Mouse (Mus musculus) gonadal fat pad, adult 2 months (tissue): ENCODE data around the gene Llgl2. TPM values are rescaled to one million over a fixed set of nuclear protein-coding genes. Genes with fewer than 3 reads are reported as not detected.

Experiments
- DNase-seq: peaks from one replicate; pipeline ENCODE4 v3.0.0-alpha.2; 2012; ENCODE audit warnings: low read depth
- polyA plus RNA-seq: library from polyadenylated mRNA; depleted of rRNA; stranded (reverse); fragments of >200 nt; gene quantifications from 2 replicates; pipeline ENCODE4 v1.2.3, GENCODE M21; 2012

Llgl2 gene
- polyA plus RNA-seq, 1 experiment = 107 TPM

DNA sequence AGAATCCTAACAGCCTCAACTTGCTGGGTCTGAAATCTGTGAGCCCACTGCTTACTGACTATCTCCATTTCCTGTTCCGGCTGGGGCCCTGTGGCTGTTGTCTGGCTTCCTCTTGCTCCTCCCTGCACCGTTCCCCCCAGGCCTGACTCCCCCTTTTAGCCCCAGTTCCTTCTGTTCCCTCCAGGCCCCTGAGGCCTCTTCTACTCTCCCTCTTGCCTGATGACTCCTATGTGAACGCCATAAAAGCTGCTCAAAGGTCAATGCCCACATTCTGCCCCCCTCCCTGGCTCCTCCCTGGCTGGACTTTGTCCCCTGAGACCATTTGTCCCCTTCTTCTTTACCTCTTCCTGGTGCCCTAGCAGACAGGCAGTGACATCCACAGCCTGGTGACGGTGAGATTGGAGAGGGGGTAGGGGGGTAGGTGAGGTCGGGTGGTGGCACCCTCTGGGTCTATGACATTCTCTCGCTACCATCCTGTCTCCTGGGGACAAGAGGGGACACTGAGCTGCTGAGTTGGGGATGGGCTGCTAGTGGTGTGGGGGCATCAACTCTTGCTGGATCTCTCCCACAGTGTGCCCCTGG is 53.4 kb downstream of the Llgl2 start:
- DNase-seq = no peak

DNA sequence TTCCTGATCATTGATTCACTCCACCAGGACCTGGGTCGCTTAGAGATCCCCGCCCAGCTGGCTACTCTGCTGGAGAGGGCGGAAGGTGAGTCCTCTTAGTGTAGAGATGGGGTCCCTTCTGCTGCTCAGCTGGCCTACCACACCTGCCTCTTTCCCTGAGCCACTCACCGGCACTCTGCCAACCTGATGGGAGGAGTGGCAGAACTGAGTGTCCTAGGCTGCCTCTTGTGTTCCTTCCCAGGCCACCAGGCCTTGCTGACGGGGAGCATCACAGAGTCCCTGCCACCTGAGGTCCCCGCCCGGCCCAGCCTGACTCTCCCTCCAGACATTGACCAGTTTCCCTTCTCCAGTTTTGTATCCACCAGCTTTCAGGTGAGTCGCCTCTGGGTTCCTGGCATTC is 54.2 kb downstream of the Llgl2 start:
- no peak for DNase-seq

DNA sequence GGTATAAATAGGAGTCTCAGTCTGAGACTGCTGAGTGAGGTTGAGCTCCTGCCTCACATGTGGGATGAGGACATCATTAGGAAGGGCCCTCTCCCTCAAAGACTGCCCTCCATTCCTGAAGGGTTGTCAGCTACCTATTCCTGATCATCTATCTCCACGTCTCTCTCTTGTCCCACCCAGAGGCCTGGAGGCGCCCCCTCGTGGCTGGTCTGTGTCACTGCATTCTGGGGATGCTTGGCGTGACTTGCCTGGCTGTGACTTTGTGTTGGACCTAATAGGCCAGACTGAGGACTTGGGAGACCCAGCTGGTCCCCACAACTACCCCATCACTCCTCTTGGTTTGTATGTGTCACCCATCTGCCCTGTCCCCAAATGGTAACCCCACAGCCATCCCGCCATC is 57.2 kb downstream of the Llgl2 start:
- DNase-seq = no peak

DNA sequence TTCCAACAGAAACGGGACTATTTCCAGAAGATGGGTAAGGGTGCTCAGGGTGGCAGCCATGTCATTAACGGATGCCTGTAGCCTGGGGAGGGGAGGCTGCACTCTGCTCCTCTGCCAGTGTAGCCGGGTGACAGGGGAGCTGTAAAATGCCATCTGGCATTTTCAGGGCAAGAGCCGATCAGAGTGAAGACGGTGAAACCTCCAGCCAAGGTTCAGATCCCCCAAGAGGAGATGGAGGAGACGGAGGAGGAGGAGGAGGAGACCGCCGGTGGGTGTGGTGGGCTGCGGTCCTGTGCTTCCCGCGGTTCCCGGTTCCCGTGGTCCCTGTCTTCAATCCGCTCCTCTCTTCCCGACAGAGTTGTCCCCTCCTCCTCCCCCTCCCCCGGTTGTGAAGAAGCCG is 59.4 kb downstream of the Llgl2 start:
- DNase-seq = no peak

DNA sequence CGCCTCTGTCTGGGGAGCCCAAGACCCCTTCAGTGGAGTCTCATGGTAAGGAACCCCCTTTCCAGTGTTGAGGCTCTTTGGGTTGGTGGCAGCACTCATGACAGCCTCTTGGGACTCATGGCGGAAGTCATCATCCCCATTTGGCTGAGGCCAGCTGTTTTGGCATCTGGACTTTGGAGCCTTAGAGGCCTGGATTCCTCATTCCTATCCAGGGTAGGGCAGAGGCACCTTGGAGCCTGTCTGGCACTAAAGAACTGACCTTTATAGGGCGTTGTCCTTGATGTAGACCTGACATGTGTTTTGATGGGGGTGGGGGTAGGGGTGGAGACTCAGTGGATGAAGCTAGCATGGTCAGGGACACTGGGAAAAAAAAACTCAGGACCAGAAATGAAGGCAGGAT is 60.5 kb downstream of the Llgl2 start:
- no peak for DNase-seq

DNA sequence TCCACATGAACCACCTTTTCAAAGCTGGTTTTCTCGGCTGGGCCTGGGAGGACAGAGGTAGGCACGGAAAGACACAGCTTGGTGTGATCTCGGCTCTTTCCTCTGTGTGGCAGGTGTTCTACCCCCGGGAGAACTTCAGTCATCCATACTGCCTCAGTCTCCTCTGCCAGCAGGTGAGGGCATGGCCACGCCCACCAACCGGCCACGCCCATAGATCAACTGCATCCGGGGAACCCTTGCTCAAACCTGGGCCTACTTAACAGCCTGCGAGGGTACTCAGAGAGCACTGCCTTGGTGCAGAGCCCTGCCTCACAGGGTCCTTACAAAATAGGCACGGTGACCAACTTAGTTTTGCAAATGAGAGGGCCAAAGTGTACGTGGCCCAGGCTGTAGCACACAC is 61.4 kb downstream of the Llgl2 start:
- no peak for DNase-seq

DNA sequence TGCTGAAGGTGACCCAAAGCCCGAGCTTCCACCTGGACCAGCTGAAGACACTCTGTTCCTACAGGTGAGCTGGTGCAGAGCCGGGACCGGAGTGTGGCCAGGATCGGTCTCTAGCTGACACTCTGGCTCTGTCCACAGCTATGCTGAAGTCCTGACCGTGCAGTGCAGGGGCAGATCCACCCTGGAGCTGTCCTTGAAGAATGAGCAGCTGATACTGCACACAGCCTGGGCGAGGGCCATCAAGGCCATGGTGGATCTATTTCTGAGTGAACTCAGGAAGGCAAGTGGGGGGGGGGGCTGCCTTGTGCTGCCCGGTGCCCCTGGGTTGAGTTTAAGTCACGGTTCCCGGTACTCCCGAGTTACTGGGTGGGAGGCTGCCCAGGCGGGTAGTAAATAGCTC is 62.6 kb downstream of the Llgl2 start:
- no peak for DNase-seq

DNA sequence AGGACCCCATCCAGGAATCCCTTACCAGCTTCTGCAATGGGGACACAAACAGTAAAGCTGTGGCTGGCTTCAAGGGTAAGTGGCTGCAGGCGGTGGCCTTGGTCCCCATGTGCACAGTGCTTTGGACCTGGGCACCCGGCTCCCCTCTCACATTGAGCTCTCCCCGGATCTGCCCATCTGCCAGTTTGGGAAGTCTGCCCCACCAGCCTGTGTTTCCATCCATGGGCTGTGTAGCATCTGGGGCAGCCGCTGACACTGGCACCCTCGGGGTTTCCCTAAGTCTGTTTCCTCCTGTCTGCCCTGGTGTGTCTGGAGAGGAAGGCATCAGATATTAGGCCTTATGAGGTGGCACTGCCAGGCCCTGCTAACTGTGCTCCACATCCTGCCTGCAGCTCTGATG is 64.2 kb downstream of the Llgl2 start:
- DNase-seq = no peak

DNA sequence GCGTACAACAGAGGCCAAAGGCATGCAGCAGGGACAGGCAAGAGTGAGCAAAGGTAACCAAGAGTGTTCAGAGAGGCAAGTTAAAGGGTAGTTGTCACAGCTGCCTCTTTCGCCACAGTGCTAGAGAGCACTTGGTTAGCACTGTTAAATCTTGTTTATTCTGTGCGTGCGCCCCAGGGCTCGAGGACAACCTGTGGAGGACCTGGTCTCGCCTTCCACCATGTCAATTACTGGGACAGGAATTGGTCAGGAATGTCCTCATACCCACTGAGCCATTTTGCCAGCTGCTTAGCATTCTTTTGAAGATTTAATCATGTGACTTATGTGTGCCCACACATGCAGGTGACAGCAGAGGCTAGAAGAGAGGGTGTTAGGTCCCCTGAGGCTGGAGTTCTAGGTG is 65.3 kb downstream of the Llgl2 start:
- DNase-seq = no peak

DNA sequence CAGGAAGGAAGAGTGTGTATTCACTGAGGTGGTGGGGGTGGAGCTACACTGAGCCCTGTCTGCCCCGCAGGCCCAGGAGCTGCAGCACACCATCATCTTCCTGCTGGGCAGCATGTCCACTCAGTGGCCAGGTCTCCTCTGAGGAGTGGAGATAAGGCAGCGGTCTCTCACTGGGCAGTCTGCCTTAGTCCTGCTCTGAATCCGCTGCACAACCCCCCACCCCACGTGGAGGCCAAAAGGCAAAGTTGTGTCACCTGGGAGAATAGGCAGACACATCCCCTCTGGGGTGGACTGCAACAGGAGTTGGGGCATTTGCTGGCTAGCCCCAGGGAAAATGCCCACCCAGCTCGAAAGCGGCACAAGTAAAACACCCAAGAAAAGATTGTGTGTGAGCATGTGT is 68.4 kb downstream of the Llgl2 start:
- DNase-seq = no peak

DNA sequence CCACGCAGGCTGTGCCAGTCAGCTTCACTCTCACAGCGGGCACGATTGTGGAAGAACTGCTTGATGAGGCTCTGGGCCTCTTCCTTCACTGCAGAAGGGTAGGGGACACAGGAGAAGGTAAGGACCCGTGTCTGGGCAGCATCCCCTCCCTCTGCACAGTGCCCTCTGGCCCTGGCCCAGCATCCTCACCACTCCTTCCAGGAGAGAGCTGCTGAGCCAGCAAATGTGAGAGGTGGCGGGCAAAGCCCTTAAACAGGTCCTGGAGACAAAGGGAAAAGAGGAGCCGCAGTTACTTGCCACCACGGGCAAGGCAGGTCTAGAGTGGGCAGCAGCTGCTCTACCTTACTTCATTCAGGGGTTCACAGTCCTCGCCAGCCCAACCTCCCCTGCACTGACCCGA is 69.2 kb downstream of the Llgl2 start:
- no peak for DNase-seq

DNA sequence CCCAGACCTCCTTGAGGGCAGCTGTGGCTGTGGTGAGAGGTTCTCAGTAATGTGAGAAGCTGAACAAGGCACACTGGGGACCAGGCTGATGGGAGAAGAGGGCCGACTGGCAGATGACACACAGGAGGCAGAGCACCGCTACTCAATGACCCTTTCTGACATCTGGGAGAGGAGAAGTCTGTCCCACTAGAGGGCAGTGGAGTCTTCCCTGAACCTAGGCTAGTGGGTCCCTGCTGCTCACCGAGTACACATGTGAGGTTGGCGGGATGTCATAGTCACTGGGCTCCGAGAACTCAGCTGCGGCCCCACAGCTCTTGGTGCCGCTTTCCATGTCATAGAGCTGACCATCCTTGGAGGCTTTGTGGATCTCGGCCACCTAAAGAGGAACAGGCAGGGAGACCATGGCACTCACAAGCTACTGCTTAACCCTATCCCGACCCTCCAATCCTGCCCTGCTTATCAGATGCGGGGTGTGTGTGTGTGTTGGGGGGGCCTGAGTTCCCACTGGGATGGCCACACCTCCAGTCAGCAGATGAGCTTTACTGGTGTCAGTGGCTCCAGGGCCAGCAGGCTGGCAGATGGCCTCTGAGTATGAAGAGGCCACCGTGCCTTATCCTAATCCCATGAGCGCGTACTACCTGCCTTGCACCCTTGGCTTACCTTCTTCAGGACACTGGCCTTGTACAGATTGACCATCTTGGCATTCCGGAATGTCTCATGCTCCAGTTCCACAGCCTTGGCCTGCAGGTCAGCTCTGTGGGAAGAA is 71.1 kb downstream of the Llgl2 start:
- no peak for DNase-seq

DNA sequence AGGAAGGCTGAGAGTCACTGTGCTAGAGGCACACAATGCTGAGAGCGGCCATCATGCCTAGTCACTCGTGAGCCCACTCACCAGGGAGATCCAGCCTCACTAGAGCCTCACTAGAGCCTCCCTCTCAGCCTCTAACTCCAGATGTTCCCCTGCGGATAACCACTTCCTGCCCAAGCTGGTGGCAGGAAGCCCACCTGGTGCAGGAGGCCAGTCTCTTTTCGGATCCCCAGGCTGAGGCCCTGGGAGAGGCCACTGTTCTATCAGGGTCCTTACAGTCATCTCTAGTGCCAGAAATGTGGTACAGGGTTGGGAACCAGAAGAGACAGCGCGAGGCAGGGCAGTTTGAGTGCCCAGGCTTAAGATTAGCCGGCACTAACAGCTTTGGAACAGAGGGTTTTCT is 74.6 kb downstream of the Llgl2 start:
- no peak for DNase-seq

DNA sequence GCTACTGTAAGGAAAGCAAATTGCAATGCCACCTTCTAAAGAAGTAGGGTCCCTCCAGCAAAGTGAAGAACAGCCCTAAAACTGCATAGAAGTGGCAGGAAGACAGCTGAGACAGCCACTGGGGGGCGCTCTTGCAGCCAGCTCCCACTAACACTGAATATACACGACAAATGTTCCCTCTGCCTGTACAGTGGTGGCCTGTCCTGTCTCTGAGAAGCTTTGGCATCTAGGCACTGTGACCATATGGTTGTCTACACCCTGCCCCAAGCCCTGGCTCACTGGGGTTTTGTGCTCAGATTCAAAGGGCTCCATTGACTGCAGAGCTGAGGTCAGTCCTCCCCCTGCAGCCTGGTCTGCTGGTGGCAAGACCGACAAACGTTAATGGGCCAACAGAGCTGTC is 75.0 kb downstream of the Llgl2 start:
- DNase-seq = no peak

DNA sequence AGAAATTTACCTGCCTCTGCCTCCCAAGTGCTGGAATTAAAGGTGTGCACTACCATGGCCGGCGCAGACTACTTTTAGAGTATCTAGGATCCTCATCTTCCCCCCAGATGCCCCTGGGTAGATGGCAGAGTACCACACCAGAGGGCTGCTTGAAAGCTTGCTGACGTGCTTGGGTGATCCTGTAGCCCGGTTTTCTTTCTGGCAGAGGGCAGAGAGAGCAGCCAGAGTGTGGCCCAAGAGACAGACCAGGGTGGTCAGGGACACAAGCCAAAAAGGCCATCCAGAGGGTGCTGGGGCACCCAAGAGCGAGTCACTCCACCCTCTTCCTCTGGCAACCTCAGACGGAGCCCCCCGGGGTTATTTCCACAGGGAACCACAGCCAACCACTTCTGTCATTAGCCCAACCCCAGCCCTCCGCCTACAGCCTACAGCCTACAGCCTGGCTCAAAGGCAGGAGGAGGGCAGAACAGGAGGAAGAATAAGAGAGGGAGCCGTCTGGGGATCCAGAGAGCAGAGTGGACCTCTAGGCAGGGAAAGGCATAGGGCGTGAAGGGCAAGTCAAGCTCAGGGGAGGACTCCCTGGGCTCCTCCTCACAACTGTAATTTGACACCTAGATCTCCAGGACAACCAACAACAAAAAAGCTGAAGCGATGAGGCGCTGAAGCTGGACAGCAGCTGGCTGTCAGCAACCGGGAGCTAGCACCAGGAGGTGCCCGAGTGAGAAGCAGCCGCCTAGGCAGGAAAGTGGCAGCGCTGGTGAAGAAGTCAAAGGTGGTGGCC is 75.8 kb downstream of the Llgl2 start, which contains the start of gene Smim5:
Smim5 (plus strand) TSS at position 481 of the 781 bp plus-strand sequence.
- no peak for DNase-seq

DNA sequence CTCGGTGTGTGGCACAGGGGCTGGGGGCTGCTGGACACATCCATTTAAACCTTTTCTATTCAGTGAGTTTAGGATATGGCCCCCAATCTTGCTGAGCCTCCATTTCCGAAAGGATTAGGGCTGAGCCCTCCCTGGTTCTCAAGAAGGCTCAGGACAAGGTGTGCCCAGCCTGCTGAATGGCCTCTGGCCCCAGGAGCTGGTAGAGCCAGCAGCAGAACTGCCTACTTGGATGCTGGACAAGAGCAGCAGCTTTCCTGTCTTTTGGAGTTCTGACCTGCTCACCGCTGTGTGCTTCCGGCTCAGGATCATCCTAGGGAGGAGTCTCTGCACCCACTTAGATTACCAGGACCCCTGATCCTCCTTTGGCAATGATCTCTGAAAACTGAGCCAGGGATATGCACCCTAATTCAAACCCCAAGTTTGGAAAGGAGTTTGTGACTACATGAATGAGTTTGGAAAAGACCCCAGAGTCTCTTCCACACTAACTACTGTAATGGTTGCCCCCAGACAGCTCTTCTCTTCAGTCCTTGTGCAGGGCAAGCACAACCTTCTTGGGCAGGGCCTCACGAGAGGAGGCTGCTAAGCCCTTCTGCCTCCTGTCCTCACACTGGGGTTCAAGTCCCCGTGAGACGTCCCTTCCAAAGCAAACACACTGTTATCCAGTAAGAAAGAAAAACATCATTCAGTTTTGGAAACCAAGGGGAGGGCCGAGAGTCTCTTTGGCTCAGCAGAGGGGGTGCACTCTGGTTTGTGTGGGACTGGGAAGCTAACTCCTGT is 76.9 kb downstream of the Llgl2 start:
- no peak for DNase-seq

DNA sequence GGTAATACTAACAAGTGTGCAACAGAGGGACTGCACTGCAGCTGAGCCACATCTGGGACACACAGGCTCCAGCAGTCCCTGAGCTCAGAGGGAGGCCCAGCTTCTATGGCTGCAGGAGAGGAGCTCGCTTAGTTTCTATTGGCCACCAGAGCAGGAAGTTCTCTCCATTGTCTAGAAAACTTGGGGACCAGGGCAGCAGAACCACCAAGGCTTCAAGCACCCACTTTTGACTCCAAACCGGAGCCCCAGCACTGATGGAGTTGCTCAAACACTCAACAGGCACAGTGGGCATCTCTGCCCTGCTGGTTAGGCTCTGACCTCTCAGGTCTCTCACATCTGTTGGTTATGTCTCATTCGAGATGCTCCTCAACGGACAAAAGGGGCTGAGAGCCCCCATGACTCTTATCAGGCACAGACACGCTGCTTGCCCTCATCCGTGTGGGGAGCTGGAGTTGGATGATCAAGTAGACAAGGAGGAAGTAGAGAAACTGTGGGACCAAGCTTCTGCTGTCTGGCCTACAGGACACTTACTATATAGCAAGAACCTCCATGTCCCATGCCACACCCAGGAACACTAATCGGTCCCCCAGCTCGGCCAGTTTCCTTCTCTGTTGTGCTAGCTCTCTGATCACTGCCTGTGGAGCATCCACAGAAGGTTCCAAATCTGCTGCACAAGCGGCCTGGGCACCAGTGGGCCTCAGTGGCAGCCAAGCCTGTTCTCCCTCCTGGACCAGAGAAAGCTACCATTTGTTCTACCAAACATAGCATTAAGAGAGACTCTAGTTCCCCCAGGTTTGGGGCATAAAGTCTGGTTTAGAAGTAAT is 77.7 kb downstream of the Llgl2 start:
- no peak for DNase-seq

DNA sequence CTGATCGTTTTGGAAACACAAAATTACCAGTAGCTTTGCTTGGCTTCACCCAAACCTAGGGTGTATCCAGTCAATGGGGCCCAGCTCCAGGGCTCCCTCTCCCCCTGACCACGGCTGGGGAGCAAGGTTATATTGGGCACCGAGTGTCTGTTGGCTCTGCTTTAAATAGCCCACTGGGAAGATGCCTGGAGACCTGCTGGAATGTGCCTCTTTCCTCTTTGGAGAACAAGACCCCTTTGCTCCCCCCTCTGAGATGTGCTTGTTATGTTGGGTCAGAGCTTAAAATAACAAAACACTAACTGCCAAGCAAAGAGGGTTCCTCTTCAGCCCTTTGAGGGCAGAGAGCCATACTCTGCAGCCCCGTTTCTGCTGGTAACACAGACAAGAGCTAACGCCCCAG is 78.3 kb downstream of the Llgl2 start:
- DNase-seq = no peak

DNA sequence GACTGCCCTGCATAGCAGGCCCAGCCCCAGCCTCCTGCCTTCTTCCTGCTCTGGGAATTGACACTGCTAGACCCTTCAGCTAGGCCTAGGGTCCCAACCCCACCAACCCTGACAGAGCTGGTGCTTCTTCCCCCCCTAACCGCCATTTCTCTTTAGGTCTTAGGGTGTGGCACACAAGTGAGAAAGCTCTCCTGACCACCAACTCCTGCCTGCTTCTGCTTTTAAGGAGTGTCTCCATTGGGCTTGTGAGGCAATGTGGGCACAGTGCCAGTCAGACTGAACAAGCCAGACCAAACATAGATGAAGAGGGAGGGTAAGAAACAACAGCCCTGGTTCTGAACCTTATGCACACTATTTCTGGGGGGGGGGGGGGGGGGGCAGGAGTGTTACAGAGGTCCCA is 79.0 kb downstream of the Llgl2 start:
- DNase-seq = no peak

DNA sequence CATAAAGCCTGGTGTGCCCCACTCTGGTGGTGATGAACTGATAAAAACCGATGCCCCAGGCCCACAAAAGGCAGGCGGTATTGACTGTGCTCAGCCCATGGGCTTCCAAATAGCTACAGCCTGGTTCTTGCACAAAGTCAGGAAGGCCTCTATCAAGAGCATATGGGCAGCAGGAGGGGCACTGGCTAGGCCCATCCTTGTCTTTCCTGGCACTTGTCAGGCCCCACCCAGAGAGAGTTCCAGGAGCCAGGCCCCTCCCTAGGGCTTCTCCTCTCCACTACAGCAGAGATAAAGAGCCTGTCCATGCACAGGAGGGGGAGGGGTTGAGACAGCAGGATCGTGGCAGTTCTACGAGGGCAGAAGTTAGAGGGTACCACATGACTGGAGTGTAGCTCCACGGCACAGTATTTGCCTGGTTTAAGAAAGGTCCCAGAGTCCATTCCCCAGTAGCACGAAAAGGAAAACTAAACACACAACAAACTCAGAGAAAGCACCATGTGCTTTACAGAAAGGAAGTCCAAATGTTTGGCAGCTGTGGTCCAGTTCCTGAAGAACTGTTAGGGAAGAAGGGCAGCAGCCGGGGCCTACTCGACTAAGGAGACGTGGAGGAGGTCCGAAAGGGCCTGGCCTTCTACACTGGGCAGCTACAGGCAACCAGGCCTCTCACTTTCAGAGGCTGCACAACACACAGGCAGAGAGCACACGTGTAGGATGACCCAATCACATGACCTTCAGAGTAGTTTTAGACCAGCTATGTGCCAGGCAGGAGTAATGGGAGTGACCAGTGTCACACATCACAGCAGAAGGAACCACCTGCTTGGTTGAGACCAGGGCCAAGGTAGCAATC is 79.8 kb downstream of the Llgl2 start:
- no peak for DNase-seq
